Mouse (Mus musculus) R1 (cell line): ENCODE results near the gene Peli2.

Experiments
- DNase-seq: peaks from one replicate; pipeline ENCODE4 v3.0.0-alpha.2; 2018; ENCODE audit warnings: low read depth, low spot score

Gene Peli2

DNA sequence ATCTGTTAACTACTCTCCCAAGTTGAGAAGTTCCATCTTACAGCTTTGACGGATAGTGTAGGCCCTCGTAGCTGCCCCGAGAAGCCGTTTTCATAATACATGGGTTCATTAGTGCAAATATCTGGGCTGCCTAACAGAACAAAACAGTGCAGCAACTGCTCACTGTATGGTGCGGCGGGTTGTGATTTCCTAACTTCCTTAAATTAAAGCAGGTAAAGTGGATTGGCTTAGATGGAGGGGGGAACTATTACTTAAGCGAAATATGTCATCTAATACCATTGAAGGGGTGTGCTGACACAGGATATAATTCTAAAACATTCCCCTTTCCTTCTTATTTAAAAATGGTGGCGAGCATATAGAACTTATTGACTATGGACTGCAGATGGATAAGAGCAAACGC, 101.4 kb downstream of the Peli2 start:
- DNase-seq = no peak

DNA sequence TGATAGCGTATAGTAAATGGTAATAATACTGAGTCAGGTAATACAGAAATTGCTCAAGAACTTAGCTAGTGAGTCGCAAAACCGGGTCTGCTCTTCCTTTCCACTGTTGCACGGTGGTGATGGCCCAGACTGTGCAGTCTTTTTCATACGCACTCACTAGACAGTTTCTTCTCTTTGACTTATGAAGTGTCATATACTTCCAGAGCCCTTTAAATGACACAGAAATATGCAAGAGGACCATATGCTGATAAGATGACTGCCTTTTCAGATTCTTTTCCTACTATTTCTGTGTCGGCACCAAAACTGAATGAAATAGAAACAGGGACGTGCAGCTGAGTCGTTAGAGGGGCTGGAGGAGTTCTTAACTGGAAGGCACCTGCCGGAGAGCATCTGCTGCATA, 102.1 kb downstream of the Peli2 start:
- no peak for DNase-seq

- DNase-seq = no peak
Observed at GRCm38 (mm10) chr14:48224203-48224602, 103.6 kb downstream of the Peli2 start.

- no peak for DNase-seq
Observed at GRCm38 (mm10) chr14:48224861-48225300, 104.3 kb downstream of the Peli2 start.

GRCm38 (mm10) chr14:48225810-48226446, 105.3 kb downstream of the Peli2 start:
- no peak for DNase-seq

DNA sequence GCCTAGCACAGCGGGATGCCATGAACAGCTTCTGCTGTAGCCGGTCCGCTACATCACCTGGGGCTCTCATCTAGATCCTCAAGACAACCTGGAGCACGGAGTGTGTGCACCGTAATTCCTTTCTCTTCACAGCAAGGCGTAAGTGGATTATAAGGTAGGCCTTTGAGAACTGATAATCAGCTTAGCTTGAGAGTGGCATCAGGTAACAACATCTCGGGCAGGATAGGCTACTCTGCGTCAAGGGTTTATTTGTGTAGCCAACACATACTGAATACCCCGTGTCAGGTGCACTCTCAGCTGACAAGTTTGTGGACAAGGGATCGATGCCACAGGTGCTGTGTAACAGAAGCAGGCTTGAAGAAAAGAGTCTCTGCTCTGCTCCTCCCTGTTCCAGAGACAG, 106.1 kb downstream of the Peli2 start:
- peak; percentile 48 for DNase-seq

DNA sequence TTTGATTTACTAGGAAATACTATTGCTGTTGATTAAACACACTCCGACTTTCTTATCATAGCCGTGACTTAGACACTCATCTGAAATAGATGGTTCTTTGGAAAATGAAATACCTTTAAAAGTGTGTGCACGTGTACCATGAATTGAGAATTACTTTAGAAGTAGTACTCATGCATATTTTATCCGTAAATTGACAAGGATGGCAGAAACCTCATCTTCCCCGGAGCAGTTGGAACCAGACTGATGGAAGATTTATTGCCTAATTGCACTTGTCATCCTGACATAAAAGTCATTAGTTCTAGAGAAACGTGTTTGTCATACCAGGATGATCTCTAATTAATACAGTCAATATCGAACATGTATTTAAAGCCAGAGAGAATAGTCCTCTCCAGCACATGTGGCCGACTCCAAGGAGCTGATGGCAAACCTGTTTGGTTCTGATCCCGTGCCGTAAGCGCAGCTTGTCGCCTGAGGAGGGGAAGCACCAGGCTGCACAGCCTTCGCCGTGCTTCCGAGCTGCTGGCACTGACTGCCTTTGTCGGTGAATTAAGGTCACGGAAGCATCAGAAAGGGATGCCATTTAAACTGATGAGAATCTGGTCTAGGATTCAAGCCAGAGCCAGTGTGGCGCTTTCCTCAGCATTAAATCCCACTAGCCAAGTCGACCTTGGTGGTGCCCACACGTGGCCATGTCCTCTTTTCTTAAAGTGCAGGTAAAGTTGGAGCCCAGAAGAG, 114.3 kb downstream of the Peli2 start:
- no peak for DNase-seq

DNA sequence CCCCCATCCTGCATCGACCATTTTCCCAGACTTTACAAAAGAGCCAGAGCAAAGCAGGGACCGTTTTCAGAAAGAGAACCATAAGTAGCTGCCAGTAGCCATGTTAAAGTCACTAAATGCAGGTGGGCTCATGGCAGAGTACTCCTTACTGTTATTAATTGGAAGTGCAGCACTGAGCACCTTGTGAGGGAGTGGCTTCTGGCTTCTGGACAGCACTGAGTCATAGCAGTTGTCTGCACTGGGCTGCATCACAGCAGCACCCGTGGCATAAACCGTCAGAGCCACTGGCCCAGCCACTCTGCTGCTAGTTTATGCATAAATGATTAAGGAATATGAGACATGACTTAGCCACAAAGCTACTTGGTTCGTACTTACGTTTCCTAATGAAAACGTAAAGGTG, 120.7 kb downstream of the Peli2 start:
- DNase-seq = no peak

DNA sequence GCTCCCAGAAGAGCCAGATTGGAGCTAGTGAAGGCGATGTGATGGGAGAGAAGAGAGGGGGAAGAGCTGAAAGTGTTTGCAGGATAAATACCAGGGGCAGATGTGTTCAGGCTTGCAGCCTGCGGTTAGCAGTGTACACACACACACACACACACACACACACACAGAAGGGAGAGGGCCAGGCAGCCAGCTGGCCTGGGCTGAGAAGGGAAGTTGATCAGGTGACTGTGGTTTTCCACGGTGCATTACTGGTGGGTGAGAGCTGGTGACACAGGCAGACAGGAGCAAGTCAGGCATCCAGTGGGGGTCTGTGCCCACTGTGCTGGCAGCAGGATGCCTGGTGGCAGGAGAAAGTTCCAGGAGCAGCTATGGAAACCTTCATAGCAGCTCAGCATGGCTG, 125.6 kb downstream of the Peli2 start:
- no peak for DNase-seq

- DNase-seq = no peak
Observed at GRCm38 (mm10) chr14:48246963-48247362, 126.3 kb downstream of the Peli2 start.

GRCm38 (mm10) chr14:48249459-48249858, 128.8 kb downstream of the Peli2 start:
- no peak for DNase-seq

GRCm38 (mm10) chr14:48249909-48250308, 129.3 kb downstream of the Peli2 start:
- DNase-seq = no peak

GRCm38 (mm10) chr14:48251381-48251979, 130.9 kb downstream of the Peli2 start:
- DNase-seq = no peak

- DNase-seq = no peak
Observed at GRCm38 (mm10) chr14:48253183-48253582, 132.6 kb downstream of the Peli2 start.

GRCm38 (mm10) chr14:48254696-48255095, 134.1 kb downstream of the Peli2 start:
- DNase-seq = no peak

- DNase-seq = no peak
Observed at GRCm38 (mm10) chr14:48255290-48255689, 134.7 kb downstream of the Peli2 start.

- DNase-seq = no peak
Observed at GRCm38 (mm10) chr14:48257759-48258158, 137.1 kb downstream of the Peli2 start.

DNA sequence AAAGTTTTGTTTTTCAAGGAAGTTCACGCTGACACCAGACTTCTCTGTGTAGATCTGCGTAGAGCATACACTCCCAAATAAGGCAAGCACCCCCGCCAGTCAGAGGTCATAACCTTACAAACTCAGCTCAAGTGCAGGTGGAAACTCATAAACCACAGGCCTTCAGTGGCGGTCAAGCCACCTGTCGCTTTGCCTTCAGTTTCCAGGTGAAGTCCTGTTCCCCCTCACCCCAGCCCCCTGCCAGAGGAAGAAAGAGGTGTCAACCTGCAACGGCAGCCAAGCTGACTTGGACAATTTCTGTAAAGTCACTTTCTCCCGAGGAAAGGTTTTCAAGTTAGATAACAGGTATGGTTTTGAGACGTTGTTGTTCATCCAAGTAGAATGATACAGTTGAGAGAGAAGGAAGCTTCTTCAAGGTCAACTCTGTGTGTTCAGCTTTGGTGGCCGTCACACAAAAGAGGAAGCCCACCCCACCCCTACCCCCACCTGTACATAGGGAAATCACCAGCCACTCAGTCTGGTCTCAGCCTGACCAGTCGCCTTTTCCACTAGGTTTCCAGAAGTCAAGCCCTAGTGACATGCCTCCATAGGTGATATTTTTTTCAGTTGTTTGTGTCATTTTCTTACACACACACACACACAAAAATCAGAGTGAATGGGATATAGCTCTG, 138.2 kb downstream of the Peli2 start:
- DNase-seq = peak; percentile 25

GRCm38 (mm10) chr14:48263146-48263545, 142.5 kb downstream of the Peli2 start:
- no peak for DNase-seq

DNA sequence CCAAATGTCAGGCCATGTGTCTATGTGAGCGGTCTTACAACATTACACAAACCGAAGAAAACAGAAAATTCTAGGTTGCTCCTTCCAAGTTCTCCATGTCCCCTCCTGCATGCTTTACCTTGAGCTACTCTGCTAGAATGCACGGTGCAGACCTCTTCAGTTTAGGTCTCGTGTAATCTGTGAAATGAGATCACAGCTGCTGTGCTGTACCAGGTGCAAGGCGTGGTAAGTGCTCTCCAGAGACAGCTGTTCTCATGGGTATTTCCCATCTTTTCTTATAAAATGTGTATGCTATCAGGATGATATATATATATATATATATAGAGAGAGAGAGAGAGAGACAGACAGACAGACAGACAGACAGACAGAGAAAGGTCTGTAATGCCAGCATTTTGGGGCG, 146.1 kb downstream of the Peli2 start:
- no peak for DNase-seq

- no peak for DNase-seq
Observed at GRCm38 (mm10) chr14:48278291-48278690, 157.7 kb downstream of the Peli2 start.

GRCm38 (mm10) chr14:48286949-48287348, 166.3 kb downstream of the Peli2 start:
- DNase-seq = no peak
